Mouse (Mus musculus) E14TG2a.4 (cell line): ENCODE results near the gene Itk.

Experiments
- CTCF ChIP-seq: conservative IDR thresholded peaks from 2 replicates; pipeline ENCODE4 v1.5.1; 2014; ENCODE audit warnings: low read length
- NANOG ChIP-seq: IDR thresholded peaks from 2 replicates; pipeline ENCODE4 v1.6.1; 2014; ENCODE audit warnings: borderline replicate concordance, low read length, mixed read lengths
- POU5F1 ChIP-seq: IDR thresholded peaks from 2 replicates; pipeline ENCODE4 v1.6.1; 2014; ENCODE audit warnings: low read length, borderline replicate concordance

- TF ChIP-seq CTCF, result no peak
- TF ChIP-seq POU5F1, result no peak
- no peak for TF ChIP-seq NANOG
Measured at GRCm38 (mm10) chr11:46309111-46309741, 80.1 kb downstream of the Itk start.
